Mouse (Mus musculus) CH12.LX (cell line): Measurements from ENCODE around the gene Sfxn5. TPM values are rescaled to one million over a fixed set of nuclear protein-coding genes. Genes with fewer than 3 reads are reported as not detected.

ENCODE experiments used
- DNase-seq: peaks from one replicate; pipeline ENCODE4 v3.0.0-alpha.2; 2013; ENCODE audit errors: extremely low read depth
- H3K27ac ChIP-seq: 2 replicates; pipeline ENCODE4 v1.5.1; 2012; ENCODE audit warnings: low read depth, mild to moderate bottlenecking, control low read depth, moderate library complexity; ENCODE audit not compliant: insufficient read depth
- H3K27me3 ChIP-seq: replicated peaks from 2 replicates; pipeline ENCODE3; 2012; ENCODE audit warnings: inconsistent platforms
- H3K36me3 ChIP-seq, 2 experiments: replicated peaks in 1 of 2; 2 replicates each; pipeline versions ENCODE3 to v1.6.1; 2012; ENCODE audit warnings: inconsistent platforms in 1 of 2, low read length in 1 of 2, mild to moderate bottlenecking in 1 of 2, mixed read lengths in 1 of 2, moderate library complexity in 1 of 2; ENCODE audit not compliant: control insufficient read depth in 1 of 2, insufficient read depth in 1 of 2
- H3K4me1 ChIP-seq, 2 experiments: 2 replicates each; pipeline ENCODE4 v1.6.1; 2012; ENCODE audit warnings: inconsistent platforms in 1 of 2, moderate library complexity in 1 of 2; ENCODE audit not compliant: insufficient read depth in 2 of 2, control insufficient read depth in 1 of 2
- H3K4me2 ChIP-seq: 2 replicates; pipeline ENCODE4 v1.6.1; 2012; ENCODE audit warnings: low read depth, mild to moderate bottlenecking, control low read depth; ENCODE audit not compliant: poor library complexity, insufficient read depth, severe bottlenecking
- H3K4me3 ChIP-seq, 3 experiments: fragments of 150-350 bp in 1 of 3; sonication (generic) in 1 of 3; replicated peaks in 1 of 3; 2 replicates each; pipeline versions ENCODE3 to v1.5.1; 2011 to 2012; ENCODE audit warnings: low read depth in 2 of 3, low read length in 2 of 3, mild to moderate bottlenecking in 2 of 3, moderate library complexity in 2 of 3, control low read depth in 1 of 3, improper control_type of control experiment in 1 of 3, inconsistent platforms in 1 of 3, mixed read lengths in 1 of 3; ENCODE audit not compliant: poor library complexity in 1 of 3
- H3K79me2 ChIP-seq: replicated peaks from 2 replicates; pipeline ENCODE4 v1.6.1; 2012; ENCODE audit warnings: mild to moderate bottlenecking, moderate library complexity; ENCODE audit not compliant: control insufficient read depth, poor library complexity, insufficient read depth, severe bottlenecking; ENCODE audit errors: extremely low read depth
- H3K9ac ChIP-seq: 2 replicates; pipeline ENCODE4 v1.6.1; 2012; ENCODE audit warnings: low read depth, mild to moderate bottlenecking, control low read depth, moderate library complexity; ENCODE audit not compliant: insufficient read depth
- H3K9me3 ChIP-seq: replicated peaks from 2 replicates; pipeline ENCODE3; 2012; ENCODE audit warnings: low read length, inconsistent platforms, mixed read lengths
- BHLHE40 ChIP-seq: IDR thresholded peaks from 2 replicates; pipeline ENCODE4 v1.6.1; 2011; ENCODE audit warnings: mild to moderate bottlenecking, low read depth, low read length, improper control_type of control experiment
- CTCF ChIP-seq, 2 experiments: IDR thresholded peaks in 1 of 2; conservative IDR thresholded peaks in 1 of 2; 2 replicates each; pipeline ENCODE4 v1.5.1; 2011 to 2012; ENCODE audit warnings: low read depth in 2 of 2, low read length in 2 of 2, improper control_type of control experiment in 1 of 2, inconsistent platforms in 1 of 2, mild to moderate bottlenecking in 1 of 2, moderate library complexity in 1 of 2
- ETS1 ChIP-seq: conservative IDR thresholded peaks from 2 replicates; pipeline ENCODE4 v1.6.1; 2012; ENCODE audit warnings: low read depth, mild to moderate bottlenecking, inconsistent platforms, low read length, improper control_type of control experiment, moderate library complexity
- IRF4 ChIP-seq: IDR thresholded peaks from 2 replicates; pipeline ENCODE4 v1.6.1; 2014; ENCODE audit warnings: low read depth, mild to moderate bottlenecking, inconsistent platforms, low read length, improper control_type of control experiment
- MEF2A ChIP-seq: IDR thresholded peaks from 2 replicates; pipeline ENCODE4 v1.6.1; 2014; ENCODE audit warnings: low read depth, mild to moderate bottlenecking, inconsistent platforms, low read length, improper control_type of control experiment, borderline replicate concordance
- MYC ChIP-seq: IDR thresholded peaks from 2 replicates; pipeline ENCODE4 v1.6.1; 2011; ENCODE audit warnings: low read depth, mild to moderate bottlenecking, improper control_type of control experiment, low read length
- NRF1 ChIP-seq: IDR thresholded peaks from 2 replicates; pipeline ENCODE4 v1.6.1; 2014; ENCODE audit warnings: low read depth, mild to moderate bottlenecking, inconsistent platforms, low read length, improper control_type of control experiment, moderate library complexity
- RCOR1 ChIP-seq: conservative IDR thresholded peaks from 2 replicates; pipeline ENCODE4 v1.6.1; 2012; ENCODE audit warnings: low read depth, mild to moderate bottlenecking, inconsistent platforms, low read length, improper control_type of control experiment
- USF1 ChIP-seq: IDR thresholded peaks from 2 replicates; pipeline ENCODE4 v1.6.1; 2014; ENCODE audit warnings: low read depth, mild to moderate bottlenecking, inconsistent platforms, low read length, improper control_type of control experiment
- USF2 ChIP-seq: conservative IDR thresholded peaks from 2 replicates; pipeline ENCODE4 v1.6.1; 2011; ENCODE audit warnings: low read depth, low read length, improper control_type of control experiment
- ZC3H11A ChIP-seq: IDR thresholded peaks from 2 replicates; pipeline ENCODE4 v1.6.1; 2012; ENCODE audit warnings: low read depth, mild to moderate bottlenecking, inconsistent platforms, low read length, improper control_type of control experiment
- ZKSCAN1 ChIP-seq: IDR thresholded peaks from 2 replicates; pipeline ENCODE4 v1.6.1; 2012; ENCODE audit warnings: low read depth, inconsistent platforms, low read length, improper control_type of control experiment, borderline replicate concordance
- dilution Hi-C: fragments of 300-500 bp; cut with MboI; formaldehyde crosslinking; loops from 2 replicates; pipeline ENCODE4 v1.14.3; 2020; ENCODE audit warnings: low sequenced_read_pairs; ENCODE audit not compliant: extremely low pct_unique_long_range_greater_than_20kb, extremely low pct_ligation_motif_present
- in situ Hi-C: fragments of 300-500 bp; cut with MboI; formaldehyde crosslinking; loops from 3 replicates; pipeline ENCODE4 v1.14.3; 2019; ENCODE audit warnings: low sequenced_read_pairs, low pct_ligation_motif_present, low pct_unique_long_range_greater_than_20kb, mixed read lengths
- polyA plus RNA-seq: library from polyadenylated mRNA; unstranded; fragments of >175 nt; gene quantifications from 2 replicates; pipeline ENCODE4 v1.2.1, GENCODE M21; 2012; ENCODE audit warnings: low read depth; ENCODE audit not compliant: insufficient read length
- total RNA-seq, 2 experiments: library from RNA; depleted of rRNA; stranded (reverse); fragments of 300-350 nt in 1 of 2; fragments of >200 nt in 1 of 2; gene quantifications; 2 replicates each; pipeline ENCODE4 v1.2.3; 2012 to 2014

Gene Sfxn5
- total and polyA plus RNA-seq, 3 experiments: 0.55 to 0.93 (median 0.66) TPM

DNA sequence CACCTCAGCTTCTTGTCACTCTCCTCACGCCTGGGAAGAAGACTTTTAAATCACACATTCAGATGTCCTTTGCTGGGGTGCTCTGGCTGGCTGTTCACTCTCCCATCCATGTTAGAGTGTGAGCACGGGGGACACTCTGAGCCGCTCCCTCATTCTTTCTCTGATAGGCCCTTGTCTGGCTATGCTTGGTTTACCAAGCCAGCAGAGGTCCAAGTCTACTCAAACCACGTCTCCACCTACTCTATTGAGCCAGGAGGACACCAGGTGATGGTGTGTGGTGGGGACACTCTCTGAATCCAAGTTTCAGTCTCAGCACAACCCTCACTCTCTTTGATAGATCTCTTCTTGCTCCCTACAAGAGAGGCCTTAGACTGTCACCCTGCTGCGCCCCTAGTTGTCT is 125.9 kb downstream of the Sfxn5 start:
- Histone ChIP-seq H3K36me3 (no peaks in the 10 kb centered on the region), H3K79me2 (no peaks in the 10 kb centered on the region), H3K4me2 (no peak overlapping the region), H3K4me1 (no peaks in the 10 kb centered on the region), H3K27ac (no peak overlapping the region), H3K4me3 (no peak overlapping the region), H3K9me3 (no peaks in the 10 kb centered on the region), H3K27me3 (peaks cover 87% of the 10 kb centered on the region), H3K9ac (no peak overlapping the region)
- in situ Hi-C loops: no loop called here
- dilution Hi-C loops: no loop called here
- DNase-seq: no peak
- no peak for TF ChIP-seq RCOR1
- no peak for TF ChIP-seq MYC
- TF ChIP-seq NRF1: no peak
- TF ChIP-seq USF2: no peak
- TF ChIP-seq IRF4: no peak
- no peak for TF ChIP-seq MEF2A
- no peak for TF ChIP-seq ZKSCAN1
- no peak for TF ChIP-seq BHLHE40

GRCm38 (mm10) chr6:85206939-85207285 is 126.3 kb downstream of the Sfxn5 start:
- TF ChIP-seq MYC (no peak), ZC3H11A (no peak)
- H3K27ac ChIP-seq: no peak overlapping the region
- no peaks in the 10 kb centered on the region for H3K36me3 ChIP-seq
- no peaks in the 10 kb centered on the region for H3K4me1 ChIP-seq
- H3K27me3 ChIP-seq: peaks cover 90% of the 10 kb centered on the region
- no peaks in the 10 kb centered on the region for H3K9me3 ChIP-seq
- in situ Hi-C loops (no loop called here), dilution Hi-C loops (no loop called here)
- DNase-seq: no peak
- H3K79me2 ChIP-seq: no peaks in the 10 kb centered on the region
- H3K4me2 ChIP-seq: no peak overlapping the region
- H3K9ac ChIP-seq: no peak overlapping the region
- no peak overlapping the region for H3K4me3 ChIP-seq

GRCm38 (mm10) chr6:85206182-85206938 is 126.9 kb downstream of the Sfxn5 start:
- no peak for TF ChIP-seq USF2
- TF ChIP-seq IRF4: no peak
- TF ChIP-seq USF1: no peak
- TF ChIP-seq ETS1: no peak
- TF ChIP-seq CTCF (conservative IDR thresholded peaks at IDR 0.05 in 1 of 2, IDR thresholded peaks at IDR 0.05 in 1 of 2; ENCODE audit: low read depth in 2 of 2, low read length in 2 of 2): no peak
- no peak for DNase-seq
- Histone ChIP-seq H3K27ac (no peak overlapping the region), H3K4me2 (no peak overlapping the region), H3K9me3 (no peaks in the 10 kb centered on the region), H3K9ac (no peak overlapping the region), H3K79me2 (no peaks in the 10 kb centered on the region), H3K4me3 (no peak overlapping the region), H3K4me1 (no peaks in the 10 kb centered on the region), H3K27me3 (peaks cover 92% of the 10 kb centered on the region), H3K36me3 (no peaks in the 10 kb centered on the region)
- dilution Hi-C loops: no loop called here
- in situ Hi-C loops: no loop called here
